Mouse (Mus musculus) gastrocnemius, adult 18-20 months (tissue): ENCODE data around the gene Dcp1b. TPM values are rescaled to one million over a fixed set of nuclear protein-coding genes. Genes with fewer than 3 reads are reported as not detected.
"Not testable (repeated sequence)": the region's sequence is repeated elsewhere in the genome, so short reads cannot be mapped to it uniquely, and the experiment has no call there.

ENCODE experiments used
- DNase-seq: peaks from one replicate; pipeline ENCODE4 v3.0.0; 2021; ENCODE audit warnings: low spot score
- total RNA-seq, 2 experiments: library from RNA; stranded (reverse); gene quantifications; 2 replicates each; pipeline ENCODE4 v1.2.3; 2021

Dcp1b gene
- total RNA-seq, 2 experiments from 2014 or later = 4.3 to 4.6 TPM

DNA sequence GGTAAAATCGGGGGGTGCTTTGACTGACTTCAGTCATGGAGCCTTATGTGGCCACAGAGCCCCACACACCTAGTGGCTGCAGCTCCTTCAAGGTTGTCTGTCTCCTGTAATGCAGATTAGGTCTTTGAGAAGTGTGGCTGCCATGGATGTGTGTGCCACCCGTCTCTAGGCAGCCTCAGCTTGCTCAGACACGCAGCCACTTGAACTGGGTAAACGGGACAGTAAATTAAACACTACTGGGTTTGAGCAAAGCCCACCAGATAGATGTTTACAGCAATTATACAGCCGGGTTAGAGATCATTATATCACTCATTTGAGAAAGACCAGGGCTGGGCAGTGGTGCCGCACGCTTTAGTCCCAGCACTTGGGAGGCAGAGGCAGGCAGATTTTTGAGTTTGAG, 19.5 kb downstream of the Dcp1b start:
- no peak for DNase-seq

DNA sequence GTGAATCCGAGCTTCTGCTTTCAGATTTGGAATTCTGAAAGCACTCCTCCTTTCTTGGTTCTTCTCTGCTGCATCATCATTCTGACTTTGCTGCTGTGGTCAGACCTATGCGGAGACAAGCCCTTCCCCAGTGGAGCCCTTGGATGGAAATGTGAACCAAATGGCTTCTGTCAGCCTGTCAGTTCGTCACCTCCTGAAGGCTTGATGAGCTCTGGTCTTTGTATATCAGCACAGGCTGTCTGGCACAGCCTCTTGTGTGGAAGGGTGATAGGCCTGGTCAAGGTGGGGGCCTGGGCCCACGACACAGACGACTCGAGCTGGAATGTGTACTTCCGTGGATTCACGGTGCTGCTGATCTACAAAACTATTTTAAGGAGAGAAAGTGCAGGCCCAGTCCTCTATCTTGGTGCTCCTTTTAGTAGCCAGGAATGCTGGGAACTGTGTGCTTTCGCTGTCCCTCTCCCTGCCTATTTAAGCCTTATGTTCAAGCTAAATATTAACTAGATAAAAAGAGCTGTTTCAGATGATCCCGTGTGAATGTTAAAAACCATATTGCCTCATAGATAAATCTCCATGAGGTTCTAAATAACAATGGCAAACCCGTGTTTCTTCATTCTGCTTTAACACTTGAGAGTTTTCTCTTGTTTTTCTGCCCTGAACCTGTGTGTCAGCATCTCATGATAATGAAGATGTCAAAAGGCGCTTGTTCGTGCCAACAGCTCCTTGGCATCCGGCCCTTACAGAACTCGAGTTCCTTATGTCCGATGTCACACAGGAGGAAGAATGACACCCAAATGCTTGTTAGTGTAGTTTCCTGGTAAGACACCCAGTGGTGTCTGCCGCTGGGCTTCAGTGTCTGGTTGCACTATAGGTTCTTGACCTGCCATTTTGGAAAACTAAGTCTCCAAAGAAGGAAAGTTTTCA, 21.6 kb downstream of the Dcp1b start, which contains the start of gene Cacna1c:
Gene Cacna1c, minus strand, starts transcription at position 37 of the 924 bp plus-strand sequence.
- DNase-seq = no peak

DNA sequence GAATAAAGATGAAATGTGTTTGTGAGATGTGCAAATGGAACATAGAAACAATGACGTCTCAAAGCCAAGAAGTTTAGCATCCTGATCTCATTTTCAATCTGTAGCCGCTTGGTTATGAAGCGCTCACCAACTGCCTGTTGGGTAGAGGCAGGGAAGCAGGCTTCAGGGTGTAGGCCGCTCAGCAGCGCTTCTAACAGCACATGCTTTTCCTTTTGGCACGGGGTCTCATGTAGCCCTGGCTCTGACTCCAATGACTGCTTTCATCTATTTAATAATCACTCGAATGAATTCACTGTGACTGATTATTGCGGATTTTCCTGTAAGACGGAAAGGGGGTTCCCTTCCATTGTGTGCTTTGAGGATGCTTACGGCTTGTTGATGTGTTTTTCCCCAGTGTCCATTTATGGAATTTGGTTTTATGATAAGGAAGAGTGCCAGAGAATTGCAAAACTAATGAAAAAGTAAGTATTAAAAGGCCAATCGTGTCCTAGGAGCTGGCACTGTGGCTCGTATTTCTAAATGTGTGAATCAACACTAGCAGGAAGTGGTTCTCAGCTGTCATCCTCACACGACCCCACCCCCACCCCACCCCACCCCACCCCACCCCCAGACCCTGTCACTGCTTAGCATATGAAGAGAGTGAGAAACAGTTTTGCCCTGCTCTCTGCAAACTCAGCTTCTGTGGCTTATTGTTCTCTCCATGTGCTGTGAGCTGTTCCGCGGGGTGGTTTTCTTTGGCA, 23.7 kb downstream of the Dcp1b start:
- DNase-seq = peak; percentile 16

DNA sequence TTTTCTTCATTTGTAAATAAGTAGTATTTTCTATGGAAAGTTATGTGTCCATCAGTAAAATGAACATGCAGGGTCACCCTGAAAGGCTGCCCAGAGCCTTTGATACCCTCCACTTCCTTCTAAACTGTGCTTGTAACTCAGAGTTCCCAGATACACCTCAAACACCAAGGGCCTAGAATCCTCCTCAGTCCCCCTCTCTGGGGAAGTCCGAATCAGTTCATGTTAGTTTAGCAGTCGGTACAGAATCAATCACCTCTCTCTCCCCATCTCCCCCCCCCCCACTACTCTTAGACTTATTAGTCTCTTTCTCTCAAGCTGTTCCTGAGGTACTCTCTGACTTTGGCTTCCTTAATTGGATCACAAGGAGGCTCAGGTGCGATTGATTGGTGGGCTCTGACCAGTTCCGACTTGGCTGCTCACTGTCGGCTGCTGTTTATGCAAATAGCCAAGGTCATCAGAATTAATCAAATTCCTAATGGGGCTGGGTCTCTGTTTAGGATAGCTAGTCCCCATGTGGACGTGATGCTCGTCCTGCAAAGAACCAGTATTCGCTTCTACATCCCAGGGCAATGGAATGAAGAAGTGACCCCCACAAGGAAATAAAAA, 24.3 kb downstream of the Dcp1b start:
- no peak for DNase-seq

DNA sequence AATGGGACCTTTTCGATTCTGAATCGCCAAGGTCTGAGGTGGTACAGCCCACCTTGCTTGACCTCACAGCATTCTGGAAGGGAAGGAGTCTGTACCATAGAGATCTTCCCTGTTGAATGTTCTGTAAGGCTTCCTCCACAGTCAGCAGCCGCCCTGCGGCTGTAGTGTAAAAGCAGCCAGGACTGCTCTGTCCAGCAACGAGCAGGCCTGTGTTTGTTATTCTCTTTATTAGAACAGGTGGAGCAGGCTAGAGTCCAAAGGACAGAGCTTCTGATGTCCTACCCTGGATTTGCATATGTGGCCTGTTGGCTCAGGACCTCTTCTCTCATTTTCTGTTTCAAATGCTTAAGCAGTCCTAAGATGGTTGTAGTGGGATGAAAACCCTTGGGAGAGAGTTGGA, 25.3 kb downstream of the Dcp1b start:
- no peak for DNase-seq

DNA sequence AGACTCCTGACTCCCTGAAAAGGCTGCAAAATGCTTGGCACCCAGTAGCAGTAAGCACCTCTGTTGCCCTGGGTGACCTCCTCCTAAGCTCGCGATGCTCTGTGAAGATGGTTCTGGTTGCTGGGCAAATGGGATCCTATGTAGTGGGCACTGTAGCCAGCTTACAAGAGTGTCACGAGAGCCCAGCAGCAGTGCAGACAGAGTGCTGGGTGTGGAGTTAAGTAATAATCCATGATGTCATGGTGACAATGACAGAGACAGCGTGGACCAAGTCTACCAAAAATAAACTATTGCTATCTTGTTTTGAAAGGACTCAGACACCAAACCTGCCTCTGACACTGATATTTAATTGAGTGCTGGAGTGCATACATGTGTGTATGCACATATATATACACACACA, 26.5 kb downstream of the Dcp1b start:
- no peak for DNase-seq

DNA sequence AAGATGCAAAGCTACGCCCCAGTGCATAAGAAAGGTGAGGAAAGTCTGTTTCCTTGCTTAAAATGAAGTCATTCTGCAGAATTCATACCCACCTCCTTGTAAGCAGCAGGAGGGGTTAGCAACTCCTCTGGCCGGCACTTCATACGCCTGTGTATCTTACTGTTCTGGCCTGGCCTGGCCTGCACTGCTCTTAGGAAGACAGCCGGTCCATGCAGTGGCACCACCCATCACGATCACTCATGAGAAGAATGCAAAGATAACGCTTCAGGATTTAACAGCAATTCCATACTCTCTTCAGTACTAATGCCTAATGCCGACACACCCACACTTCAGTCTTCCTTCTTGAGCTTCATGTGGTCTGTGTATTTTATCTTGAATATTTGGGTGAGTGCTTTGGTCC, 29.2 kb downstream of the Dcp1b start:
- DNase-seq = no peak

DNA sequence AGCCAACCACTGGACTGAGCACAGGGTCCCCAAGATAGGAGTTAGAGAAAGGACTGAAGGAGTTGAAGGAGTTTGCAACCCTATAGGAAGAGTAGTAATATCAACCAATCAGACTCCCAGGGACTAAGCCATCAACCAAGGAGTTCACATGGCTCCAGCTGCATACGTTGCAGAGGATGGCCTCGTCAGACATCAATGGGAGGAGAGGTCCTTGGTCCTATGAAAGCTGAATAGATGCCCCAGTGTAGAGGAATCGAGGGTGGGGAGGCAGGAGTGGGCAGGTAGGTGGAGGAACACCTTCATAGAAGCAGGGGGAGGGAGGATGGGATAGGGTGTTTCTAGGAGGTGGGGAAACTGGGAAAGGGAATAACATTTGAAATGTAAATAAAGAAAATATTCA, 29.9 kb downstream of the Dcp1b start:
- no peak for DNase-seq

DNA sequence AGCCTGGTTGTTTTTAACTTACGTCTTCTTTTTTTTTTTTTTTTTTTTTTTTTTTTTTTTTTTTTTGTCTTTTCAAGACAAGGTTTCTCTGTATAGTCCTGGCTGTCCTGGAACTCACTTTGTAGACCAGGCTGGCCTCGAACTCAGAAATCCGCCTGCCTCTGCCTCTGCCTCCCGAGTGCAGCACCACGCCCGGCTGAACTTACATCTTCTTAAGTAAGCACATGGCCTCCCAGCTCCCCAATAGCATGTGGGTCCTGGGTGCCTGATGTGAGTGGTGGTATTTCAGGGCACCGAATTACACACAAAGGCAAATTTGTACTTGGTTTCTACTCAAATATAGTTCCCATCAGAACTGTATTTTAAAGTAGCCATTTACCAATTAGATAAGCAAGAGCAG, 31.0 kb downstream of the Dcp1b start:
- not testable (repeated sequence) for DNase-seq

DNA sequence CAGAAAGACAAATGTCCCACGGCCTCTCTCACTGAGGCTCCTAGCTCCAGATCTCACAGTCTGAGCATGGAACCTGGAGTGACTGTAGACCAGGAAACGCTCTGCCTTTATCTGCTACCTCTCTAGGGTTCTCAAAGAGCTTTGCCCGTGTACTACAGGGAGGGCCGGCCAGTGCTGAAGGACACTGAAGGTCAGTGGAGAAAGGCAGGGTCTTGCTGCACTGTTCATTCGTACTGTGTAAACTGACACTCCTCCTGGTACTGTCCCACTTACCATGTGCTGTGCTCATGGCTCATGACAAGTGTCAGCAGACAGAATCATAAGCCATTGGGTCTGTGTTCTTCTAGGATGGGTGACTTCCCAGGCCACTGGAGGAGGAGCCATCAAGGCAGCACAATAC, 38.3 kb downstream of the Dcp1b start:
- no peak for DNase-seq

DNA sequence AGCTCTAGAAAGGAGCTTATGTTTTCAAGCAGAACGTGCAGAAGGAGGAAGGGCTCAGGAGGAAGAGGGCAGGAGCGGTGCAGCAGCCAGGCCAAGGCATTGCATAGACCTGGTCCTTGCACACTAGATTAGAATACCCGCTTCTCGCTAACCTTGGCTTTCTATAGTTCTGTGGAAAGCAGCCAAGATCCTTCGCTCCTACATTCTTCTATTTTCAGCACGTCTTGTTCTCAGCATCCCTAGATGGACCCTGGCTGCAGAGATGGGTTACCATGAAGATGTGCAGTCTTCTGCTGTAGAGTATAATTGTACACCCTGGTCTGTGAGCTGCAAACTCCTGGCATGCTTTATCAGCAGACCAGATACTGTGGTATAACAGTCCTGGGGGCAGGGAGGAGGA, 39.1 kb downstream of the Dcp1b start:
- no peak for DNase-seq

DNA sequence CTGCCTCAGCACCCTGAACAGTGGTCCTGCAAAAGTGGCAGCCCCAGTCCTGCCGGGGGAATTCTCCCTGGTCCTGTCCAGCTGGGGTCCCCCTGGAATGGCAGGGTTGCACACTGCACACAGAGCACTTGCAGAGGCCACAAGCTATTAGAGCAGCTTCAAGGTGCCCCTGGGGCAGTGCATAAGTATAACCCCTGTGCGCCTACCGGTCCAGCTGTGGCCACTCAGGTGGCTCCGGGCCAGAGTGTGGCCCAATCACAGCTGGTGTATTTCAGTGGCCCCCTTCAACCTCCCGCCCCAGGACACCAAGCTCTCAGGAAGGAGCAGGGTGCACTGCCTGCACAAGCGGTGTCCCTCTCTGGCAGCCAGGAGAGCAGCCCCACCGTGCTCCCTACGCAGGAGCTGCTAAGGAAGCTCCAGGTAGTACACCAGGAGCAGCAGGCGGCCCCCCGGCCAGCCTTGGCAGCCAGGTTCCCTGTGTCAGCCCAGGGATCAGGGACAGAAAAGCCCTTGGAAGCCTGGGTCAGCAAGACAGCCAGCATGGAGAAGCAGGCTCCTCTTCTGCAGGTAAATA, 40.1 kb downstream of the Dcp1b start:
- no peak for DNase-seq

DNA sequence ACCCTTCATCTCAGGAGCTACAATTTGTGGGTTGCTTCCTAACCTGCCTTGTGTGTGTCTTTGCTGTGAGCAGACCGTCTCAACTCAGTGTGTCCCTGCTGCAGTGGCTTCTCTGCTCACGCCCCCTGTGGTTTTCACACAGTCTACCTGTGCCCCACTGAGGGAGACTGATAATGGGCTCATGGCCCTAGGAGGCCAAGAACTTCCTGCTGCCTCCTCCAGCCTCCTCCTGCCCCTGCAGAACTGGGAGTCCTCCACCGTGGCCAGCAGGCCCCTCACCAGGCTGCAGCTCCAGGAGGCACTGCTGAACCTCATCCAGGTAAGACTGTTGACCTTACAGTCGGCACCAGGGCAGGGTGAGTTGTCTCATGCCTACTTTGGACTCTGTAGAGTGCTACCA, 42.6 kb downstream of the Dcp1b start:
- DNase-seq = no peak

DNA sequence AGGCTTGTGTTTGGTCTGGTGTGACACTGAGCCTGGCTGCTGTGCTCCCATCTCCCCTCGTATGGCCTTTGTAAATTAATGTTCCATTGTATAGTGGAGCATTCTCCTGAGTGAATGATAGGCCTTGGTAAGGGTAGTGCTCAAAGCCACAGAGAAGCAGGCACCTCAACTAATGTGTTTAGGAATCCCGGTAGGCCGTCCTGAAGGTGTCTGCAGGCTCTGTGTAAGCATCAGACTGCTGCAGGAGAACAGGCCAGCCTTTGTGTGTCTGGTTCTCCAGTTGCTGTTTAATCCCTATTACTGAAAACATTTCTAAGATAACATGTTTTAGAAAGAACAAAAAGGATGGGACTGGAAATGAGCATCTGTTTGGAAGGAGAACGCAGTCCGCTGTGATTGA, 43.5 kb downstream of the Dcp1b start:
- no peak for DNase-seq

DNA sequence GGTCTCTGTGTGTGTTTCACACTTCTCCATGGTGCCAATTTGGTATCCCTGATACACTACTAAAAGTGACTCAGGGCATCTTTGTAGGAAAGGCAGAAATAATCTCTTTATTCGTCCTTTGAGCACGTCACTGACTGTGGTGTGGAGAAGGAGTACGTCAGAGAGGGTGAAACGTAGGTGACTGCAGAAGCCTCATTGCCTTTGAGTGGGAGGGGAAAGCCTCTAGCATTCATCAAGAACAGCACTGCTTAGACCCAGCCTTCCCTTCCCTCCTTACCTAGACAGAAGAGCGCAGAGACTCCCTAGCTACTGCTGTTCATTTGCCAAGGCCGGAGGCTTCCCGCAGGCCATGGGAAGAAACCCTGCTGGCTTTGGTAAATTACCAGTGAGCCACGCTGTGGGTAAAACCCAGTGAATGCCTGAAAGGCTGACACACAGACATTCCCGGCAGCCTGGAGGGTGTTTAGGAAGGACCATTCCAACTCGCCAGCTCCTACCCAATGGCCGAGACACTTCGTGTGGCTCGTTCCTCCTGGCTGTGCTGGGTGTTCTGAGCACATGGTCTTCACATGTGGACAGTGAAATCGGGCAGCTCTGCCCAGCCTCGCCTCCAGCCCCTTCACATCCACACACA, 44.3 kb downstream of the Dcp1b start:
- no peak for DNase-seq

DNA sequence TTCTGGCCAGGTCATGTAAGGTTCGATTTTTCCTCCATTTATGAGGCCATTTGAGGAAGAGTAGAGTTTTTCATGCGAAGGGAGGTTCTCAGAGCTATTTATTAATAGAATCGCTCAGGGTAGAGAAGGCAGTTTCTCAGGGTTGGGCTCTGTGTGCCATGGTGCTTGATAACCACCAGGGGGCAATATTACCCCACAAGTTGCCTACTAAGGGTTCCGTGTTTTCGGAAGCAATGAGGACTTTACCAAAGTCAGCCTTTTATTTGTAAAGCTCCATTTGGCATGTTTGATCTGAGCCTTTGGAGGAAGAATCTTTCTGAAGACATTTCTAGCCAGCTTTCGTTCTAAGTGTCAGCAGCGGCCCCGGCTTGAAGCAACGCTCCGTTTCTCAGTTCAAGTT, 45.2 kb downstream of the Dcp1b start:
- peak; percentile 55 for DNase-seq

DNA sequence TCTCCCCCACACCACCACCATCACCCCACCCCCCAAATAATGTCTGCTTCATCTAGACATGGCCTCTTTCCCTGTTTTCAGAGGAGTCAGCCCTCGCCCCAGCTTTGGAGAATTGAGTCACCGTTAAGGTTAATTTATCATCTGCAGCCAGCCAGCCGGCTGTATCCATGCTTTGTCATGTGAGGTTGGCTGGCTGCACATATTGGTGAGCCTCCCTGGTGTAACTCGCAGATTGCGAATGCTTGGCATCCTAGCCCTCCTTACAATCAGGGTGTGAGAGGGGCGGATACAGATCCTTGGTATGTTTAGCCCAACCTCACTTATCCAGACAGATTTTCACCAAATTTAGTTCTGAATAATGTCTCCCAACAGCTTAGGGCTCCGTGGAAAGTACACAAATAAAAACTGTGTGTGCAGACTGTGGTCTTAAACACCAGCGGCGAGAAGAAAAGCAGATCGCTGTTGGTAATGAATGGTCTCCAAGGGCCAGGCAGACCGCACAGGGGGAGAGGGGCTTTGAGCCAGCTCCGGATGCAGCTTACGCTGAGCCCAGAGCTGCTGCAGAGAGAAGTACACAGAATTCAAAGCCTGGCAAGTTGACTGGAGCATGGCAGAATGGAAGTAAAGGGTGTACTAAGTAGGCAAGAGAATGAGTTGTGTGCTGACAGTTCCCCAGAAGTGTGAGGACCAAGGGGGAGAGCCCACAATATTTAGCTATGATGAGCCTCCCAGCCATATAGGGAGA, 49.6 kb downstream of the Dcp1b start:
- no peak for DNase-seq

DNA sequence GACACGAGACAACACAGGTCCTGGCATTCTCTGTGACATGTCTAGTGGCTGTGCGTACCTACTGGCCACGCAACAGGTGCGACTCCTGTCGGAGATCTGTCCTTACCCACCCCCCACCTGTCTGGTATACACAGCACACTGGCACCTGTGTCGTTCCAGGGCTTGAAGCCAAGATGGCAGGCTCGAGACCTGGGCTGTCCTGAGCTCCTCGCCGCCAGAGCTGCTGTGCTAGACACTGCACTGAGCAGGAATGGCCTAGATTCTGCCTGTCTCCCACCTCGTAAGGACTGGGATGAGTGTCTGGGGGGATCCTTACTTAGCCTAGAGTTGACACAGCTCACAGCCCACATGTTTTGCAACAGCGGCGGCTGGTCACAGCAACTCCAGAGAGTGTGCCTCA, 50.2 kb downstream of the Dcp1b start:
- no peak for DNase-seq

DNA sequence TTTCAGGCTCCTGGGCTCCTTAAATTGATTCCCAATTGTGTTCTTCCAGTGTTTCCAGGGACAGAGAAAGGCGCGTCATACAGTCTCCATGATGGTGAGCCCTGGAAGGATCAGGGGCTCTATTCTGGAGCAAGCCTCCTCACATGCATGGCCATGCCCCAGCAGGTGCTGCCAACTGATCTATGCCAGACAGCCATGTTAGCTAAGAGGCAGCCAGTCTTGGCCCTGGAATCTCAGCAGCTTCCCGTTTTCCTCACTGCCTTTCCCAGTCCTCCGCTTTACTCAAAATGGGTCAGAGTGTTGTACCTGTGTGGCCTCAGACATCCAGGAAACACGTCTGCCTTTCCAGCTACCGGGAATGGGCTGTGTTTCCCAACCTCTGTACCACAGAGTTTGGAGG, 50.7 kb downstream of the Dcp1b start:
- DNase-seq = no peak

DNA sequence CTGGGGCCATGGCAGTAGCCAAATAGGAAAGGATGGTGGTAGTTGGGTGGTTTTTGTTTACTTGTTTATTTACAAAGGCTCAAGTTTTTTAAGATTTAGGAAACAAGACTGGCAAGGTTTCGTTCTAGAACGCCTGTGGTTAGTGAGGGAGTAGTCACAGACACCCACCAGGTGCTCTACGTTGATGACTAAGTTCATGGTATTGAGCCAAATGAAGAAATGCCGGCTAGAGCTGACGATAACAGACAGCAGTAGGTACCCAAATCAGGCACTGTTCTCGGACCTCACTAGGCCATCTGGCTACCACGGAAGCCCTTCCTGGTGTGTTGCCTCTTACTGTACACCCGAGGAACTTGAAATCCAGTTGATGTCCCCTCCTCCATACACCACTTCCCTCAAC, 51.9 kb downstream of the Dcp1b start:
- no peak for DNase-seq
